Mouse (Mus musculus): ENCODE data around the gene Pkd1.

Pkd1 gene

GRCm38 (mm10) chr17:24608874-24609273, 59.2 kb downstream of the Pkd1 start:
- DNase-seq = no peak

- DNase-seq = no peak
Measured at GRCm38 (mm10) chr17:24610711-24611110, 61.1 kb downstream of the Pkd1 start.

GRCm38 (mm10) chr17:24617561-24618194, 68.0 kb downstream of the Pkd1 start:
- DNase-seq = no peak

- no peak for DNase-seq
Measured at GRCm38 (mm10) chr17:24625472-24625871, 75.8 kb downstream of the Pkd1 start.

GRCm38 (mm10) chr17:24628646-24629045, 79.0 kb downstream of the Pkd1 start:
- DNase-seq = peak; percentile 90 to 95

GRCm38 (mm10) chr17:24630072-24630471, 80.4 kb downstream of the Pkd1 start:
- no peak for DNase-seq

- DNase-seq = peak; percentile 77 to 79
Measured at GRCm38 (mm10) chr17:24632167-24632812, 82.7 kb downstream of the Pkd1 start, which contains the start of the genes Tsc2 and Nthl1. Tsc2 (minus strand) TSS chr17:24632630. Nthl1 (plus strand) TSS chr17:24632680.

GRCm38 (mm10) chr17:24632813-24633449, 83.3 kb downstream of the Pkd1 start:
- DNase-seq = peak in 1 of 2 experiments; percentile 33

GRCm38 (mm10) chr17:24633831-24634230, 84.2 kb downstream of the Pkd1 start:
- no peak for DNase-seq

GRCm38 (mm10) chr17:24635024-24635423, 85.4 kb downstream of the Pkd1 start:
- DNase-seq = no peak

- DNase-seq = no peak
Measured at GRCm38 (mm10) chr17:24635694-24636093, 86.1 kb downstream of the Pkd1 start.

GRCm38 (mm10) chr17:24636781-24637481, 87.3 kb downstream of the Pkd1 start:
- DNase-seq = no peak

- no peak for DNase-seq
Measured at GRCm38 (mm10) chr17:24638214-24638613, 88.6 kb downstream of the Pkd1 start.

GRCm38 (mm10) chr17:24638840-24639239, 89.2 kb downstream of the Pkd1 start:
- no peak for DNase-seq

GRCm38 (mm10) chr17:24639571-24639988, 89.9 kb downstream of the Pkd1 start:
- DNase-seq = no peak

GRCm38 (mm10) chr17:24640119-24640518, 90.5 kb downstream of the Pkd1 start:
- DNase-seq = no peak

GRCm38 (mm10) chr17:24640581-24640980, 90.9 kb downstream of the Pkd1 start:
- no peak for DNase-seq

- no peak for DNase-seq
Measured at GRCm38 (mm10) chr17:24641944-24642343, 92.3 kb downstream of the Pkd1 start.

GRCm38 (mm10) chr17:24642791-24643343, 93.2 kb downstream of the Pkd1 start:
- DNase-seq = no peak

GRCm38 (mm10) chr17:24644030-24644715, 94.5 kb downstream of the Pkd1 start:
- no peak for DNase-seq

- DNase-seq = no peak
Measured at GRCm38 (mm10) chr17:24644875-24645721, 95.5 kb downstream of the Pkd1 start.

Data from cerebellum, postnatal 36 days (tissue).